Mouse (Mus musculus): Measurements from ENCODE around the gene Vmn1r229.

The Vmn1r229 gene

DNA sequence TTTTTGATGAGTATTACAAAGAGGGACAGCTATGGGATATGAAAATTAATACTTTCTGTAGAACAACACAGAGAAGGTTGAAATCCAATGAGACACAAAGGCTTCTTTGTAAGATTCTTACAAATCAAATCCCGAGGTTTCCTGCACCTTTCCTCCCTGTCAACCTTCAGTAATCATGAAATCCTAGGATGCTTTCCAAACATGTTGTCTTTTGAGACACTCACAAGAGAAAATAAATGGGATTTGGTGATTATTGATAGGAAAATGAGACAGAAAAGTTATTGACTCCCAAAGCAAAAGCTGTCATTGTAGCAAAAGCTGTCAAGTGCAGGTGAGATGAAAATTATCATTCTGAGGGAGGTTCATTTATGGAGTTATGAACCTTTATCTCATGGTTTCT is at the start of gene Vmn1r229:
Gene Vmn1r229, plus strand, starts transcription at position 301 of the 400 bp plus-strand sequence.
- no peak for DNase-seq

- DNase-seq = no peak
Observed at GRCm38 (mm10) chr17:20786057-20786456, 25.3 kb upstream of the Vmn1r229 start, which contains the start of gene Vmn1r228. Vmn1r228 (minus strand) TSS chr17:20786157.

- DNase-seq = no peak
Observed at GRCm38 (mm10) chr17:20840144-20840543, 28.8 kb downstream of the Vmn1r229 start, which contains the start of gene Vmn1r230. Vmn1r230 (plus strand) TSS chr17:20840444.

Measured in retina, postnatal 1 day (tissue).